Mouse (Mus musculus) MN1 (cell line): ENCODE measurements at regions not wholly inside any gene's neighbourhood (a gene's known extent, or its start where the extent isn't known, plus 50 kb on each side); places are given as distances from the start of the nearest gene placed in this dataset.
"Not testable (repeated sequence)": the region's sequence is repeated elsewhere in the genome, so short reads cannot be mapped to it uniquely, and the experiment has no call there.

Experiments used
- DNase-seq: peaks from one replicate; pipeline ENCODE4 v3.0.0-alpha.2; 2016; ENCODE audit warnings: low spot score

DNA sequence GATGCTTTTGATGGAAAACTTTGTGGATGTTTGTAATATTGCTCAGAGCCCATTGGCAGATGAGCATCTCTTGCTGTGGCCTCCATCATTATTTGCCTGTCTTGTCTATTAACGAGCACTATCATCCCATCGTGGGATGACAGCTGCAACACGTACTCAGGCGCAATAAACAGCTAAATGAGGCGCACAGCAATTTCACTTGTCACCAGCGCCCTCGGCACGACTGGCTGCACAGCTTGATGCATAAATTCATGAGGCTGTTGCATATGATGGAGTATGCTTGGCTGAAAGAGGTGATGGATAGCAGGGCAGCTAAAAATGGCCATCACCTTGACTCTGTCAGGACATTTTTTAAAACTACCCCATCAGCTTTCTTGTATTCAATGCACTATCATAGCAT is 853.1 kb upstream of the Pou3f2 start:
- DNase-seq: no peak

- DNase-seq: no peak
These were observed 850.3 kb upstream of the Pou3f2 start for GRCm38 (mm10) chr4:23338481-23338880.

DNA sequence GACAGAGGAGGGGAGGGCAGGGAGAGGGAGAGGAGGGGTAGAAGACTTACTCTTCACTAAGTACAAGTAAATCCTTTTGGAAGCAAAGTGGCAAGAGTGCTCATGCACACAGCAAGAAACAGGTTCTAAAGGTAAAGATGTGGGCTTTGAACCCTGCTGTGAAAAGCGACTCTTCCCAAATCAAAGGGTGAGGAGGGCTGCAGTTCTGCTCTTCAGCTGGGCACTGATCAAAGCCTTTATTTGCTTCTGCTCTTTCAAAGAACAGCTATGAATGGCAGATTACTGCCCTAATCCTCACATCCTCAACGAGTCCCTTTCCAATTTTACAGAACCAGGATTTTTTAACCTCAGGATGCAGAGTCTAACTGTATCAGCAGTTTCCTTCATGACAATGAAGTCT is 812.5 kb upstream of the Pou3f2 start:
- DNase-seq: no peak

DNA sequence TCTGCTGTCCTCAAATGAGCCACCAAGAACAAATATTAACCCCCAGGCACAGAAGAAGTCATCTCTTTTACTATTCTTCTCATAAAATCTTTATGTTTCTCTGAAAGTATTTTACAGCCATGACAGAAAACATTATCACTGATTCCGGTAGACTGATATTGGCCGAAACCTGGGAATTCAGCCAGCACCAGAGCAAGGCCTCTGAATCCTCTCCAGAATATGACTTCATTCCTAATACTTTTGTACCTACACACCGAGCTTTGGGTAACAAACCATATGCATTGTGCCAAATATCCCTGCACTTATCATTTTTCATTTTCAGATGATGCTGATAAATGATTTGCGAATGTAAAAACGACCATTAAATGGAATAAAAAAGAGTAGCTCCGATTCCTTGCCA is 791.9 kb upstream of the Pou3f2 start:
- DNase-seq: no peak

GRCm38 (mm10) chr4:23275203-23275602 is 787.0 kb upstream of the Pou3f2 start:
- no peak for DNase-seq

DNA sequence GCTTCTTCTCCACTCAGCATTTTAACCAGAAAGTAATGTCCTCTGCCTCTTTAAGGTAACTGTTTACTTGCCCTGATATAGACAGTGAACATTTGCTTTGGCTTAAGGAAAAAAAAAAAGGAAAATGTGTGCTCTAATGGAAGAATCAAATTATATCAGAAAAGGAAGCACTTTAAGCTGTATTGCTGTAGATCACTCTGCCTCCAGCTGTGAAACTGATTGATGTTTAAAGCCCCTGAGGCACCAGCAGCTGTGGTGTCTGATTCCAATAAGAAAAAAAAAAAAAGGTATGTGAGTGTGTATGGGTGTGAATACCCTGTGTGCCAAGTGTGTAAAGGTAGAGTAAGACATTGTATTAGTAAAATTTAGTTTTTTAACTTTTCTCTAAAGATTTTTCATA is 783.8 kb upstream of the Pou3f2 start:
- DNase-seq: no peak

- DNase-seq: no peak
These were observed 772.2 kb upstream of the Pou3f2 start for GRCm38 (mm10) chr4:23260371-23260770.

- no peak for DNase-seq
These were observed 746.8 kb upstream of the Pou3f2 start for GRCm38 (mm10) chr4:23234960-23235359.

GRCm38 (mm10) chr4:23194756-23195155 is 706.6 kb upstream of the Pou3f2 start:
- DNase-seq: not testable (repeated sequence)

DNA sequence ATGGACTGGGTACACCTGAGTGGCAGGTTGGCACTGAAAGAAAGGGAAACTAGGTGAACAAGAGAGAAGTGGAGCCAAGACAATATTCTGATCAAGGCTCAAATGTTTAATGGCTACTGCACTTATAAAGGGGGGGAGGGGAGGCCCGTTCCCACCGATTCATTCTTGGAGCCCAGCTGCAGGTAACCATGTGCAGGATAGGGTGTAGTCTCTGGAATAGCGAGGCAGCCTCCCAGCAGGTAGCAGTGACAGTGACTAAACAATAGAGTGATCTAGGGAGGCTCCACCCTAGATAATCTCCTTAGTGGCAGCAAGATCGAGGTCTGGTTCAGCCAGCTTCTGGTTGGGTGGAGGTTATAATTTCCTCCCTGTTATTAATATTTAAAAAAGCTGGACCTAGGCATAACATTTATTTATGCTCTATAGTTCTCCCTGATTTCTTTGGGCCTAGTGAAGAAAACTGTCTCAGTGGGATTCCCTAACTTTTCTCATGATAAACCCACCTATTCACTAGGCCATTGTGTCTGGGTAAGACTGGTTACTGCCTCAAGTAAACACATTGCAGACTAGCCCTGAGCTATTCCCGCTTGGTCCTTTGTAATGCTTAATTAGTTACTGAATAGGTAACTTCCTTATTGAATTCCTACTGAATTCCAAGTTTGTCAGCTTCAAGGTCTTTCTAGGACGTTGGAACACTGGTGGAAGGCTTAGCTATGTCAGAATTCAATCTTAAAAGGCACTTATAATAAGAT is 705.4 kb upstream of the Pou3f2 start:
- DNase-seq: no peak

DNA sequence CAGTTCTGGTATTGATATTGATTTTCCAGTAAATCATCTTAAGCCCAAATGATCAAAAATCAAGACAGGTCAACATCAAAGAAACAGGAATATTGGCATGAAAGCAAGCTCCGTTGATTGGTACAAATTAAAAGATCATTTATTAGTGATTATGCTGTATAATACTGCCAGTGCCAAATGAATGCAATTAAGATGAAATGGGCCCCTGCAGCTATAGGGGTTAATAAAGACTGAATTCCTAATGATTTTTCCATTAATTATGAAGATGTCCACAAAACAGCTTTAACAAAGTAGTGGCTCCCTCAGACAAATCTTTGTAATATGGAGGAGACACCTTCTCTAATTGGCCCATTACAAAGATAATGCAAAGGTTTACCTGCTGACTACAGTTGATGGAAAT is 685.6 kb upstream of the Pou3f2 start:
- DNase-seq: no peak

DNA sequence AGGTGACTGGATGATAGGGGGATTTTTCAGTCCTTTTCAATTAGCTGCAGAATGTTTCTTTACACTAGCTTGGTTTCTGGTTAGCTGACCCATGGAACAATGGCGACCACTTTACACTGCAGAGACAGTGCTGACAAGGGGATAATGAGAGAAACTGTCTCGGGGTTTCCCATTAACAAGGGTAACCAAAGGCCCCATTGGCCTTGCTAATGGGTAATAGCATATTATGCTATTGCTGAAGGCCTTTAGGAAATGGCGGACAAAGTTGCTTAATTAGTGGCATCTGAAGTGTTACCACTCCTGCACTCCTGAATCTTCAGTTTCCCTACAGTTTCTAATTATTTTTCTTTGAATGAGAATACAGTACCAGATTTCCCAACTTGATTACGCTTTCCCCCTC is 685.2 kb upstream of the Pou3f2 start:
- DNase-seq: no peak

DNA sequence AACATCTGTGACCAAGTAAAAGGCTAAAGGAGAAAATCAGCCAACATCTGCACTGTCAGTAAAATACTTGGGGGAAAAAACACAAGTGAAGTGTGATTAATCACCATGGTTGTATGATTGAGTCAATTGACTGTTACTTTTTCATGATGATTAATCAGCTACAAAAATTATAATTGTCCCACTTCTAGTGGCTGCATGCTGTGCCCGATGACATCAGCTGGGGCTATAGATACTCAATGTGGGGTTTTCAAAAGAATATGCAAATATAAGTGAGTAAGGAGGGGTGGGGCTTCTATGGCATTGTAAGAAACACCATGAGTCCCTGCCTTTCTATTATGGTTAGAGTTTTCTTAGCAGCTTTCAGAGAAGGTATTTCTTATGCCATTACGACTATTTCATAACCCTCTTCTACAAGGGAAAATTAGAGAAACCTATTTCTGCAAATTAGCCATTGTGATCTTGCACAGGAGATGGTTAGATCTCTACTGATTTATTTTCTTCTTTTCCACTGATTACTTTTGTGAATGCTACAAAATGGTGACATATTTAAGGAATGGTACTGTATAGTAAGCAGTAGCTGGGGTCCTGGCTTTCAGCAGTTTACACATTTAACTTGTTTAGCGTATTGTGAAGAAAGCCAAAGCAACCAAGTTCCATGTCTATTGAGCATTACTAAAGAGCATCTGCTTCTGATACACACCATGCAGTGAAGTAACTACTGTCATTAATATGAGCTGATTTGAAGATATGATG is 660.1 kb upstream of the Pou3f2 start:
- DNase-seq: no peak

DNA sequence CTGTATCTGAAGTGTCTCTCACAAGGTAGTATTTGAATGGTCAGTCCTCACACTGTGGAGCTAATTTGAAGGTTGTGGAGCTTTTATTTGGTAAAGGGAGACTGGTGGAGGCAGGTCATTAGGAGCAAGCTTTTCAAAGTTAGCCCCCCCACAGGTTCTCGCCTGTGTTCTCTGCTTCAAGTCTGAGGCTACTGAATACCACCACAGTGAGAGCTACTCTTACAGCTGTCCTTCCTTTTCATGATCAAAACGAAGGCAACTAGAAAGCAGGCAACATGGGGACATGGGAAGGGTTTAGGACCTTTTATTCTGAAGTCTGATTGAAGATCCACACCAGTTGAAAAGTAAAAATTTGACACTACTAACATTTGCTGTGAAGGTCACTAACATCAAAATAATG is 645.2 kb upstream of the Pou3f2 start:
- DNase-seq: no peak

GRCm38 (mm10) chr4:23101452-23101851 is 613.3 kb upstream of the Pou3f2 start:
- DNase-seq: peak; percentile 22

DNA sequence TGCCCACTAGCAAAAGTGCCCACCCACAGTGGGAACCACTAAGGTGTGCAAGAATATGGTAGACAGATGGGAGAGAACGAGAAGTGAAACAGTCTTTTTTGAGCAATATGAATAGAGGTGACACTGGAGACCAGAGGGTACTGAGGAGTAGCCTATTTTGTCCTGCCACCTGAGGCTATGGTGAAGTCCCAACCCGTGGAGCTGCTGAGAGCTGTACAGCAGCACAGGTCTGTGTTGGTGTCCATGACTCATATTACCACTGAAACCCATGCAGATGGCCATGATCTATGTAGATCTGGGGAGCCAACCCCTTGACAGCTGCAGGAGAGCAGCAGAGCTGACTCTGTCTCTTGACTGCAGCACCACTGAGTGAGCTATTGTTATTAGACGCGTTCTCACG is 591.4 kb upstream of the Pou3f2 start:
- DNase-seq: no peak

DNA sequence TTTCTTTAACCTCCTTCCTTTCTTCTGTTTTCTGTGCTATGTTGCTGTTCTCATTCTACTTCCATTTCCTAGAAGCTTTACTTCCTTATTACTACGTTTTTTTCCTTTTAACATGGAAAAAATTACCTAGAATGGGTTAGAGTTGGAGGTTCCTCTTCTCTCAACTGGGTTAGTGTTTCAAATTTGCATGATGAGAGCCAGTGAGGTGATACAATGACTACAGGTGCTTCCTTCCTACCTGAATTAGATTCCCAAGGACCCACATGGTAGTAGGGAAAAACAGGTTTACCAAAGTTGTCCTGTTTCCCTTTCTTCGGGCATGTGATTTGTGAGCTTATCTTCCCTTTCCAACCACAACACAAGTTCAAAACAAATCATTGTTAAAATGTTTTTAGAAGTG is 589.4 kb upstream of the Pou3f2 start:
- no peak for DNase-seq

DNA sequence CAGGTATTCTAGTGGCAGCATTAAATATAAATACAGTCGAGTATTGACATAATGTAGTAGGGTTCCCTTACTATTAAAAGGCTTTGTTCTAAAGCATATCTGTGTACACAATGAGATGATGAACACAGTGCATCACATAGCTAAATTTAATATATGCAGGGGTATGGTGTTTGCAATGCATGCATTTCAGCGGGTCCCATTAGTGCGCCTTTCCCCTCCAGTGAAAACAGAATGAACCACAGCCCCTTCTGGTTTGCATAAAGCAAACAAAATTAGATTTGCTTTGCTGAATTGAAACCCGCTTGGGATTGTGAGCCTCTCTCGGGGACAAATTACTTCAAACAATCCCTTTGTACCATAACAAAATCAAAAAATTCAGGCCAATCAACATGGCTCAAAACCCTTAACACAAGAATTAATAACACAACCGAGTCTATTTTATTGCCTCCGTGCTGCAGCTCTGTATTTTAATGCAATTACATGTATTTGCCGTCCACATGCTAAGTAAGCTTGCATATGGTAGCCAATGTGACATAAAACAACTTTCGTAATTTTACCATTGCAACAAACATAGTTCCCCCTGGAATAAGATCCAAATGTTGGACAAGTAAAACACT is 562.6 kb upstream of the Pou3f2 start:
- no peak for DNase-seq

GRCm38 (mm10) chr4:23037784-23038183 is 549.6 kb upstream of the Pou3f2 start:
- DNase-seq: no peak

DNA sequence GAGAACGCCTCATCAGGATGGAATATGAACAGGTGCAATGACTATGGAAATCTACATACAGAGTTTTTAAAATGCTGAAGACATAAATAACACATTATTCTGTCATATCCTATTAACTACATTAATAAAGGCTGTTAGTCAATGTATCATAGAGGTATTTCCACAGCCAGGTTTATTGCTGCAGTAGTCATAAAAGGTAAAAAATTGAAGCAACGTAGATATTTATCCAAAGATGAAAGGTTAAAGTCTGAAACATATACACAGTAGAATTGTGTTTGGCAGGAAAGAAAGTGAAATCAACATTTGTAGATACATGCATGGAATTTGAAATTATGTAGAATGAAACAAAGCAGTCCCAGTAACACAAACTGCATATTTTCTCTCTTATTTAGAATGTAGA is 543.1 kb upstream of the Pou3f2 start:
- DNase-seq: no peak

DNA sequence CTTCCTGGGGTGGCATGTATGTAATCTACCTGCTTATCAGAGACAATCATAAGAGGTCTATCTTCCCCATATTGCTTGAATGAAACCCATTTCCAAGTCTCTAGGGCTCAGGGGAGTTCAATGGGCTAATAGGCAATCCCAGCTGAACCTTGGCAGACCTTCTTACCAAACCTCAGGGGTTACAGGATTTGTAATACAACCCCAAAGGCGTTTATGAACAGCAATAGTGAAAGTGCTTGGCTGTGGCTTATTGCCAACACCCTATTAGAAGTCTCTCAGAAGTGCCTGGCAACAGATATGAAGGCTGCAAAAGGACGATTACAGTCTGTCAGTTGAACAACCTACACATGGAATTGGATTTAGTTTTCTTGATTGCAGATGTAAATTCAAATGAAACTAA is 534.0 kb upstream of the Pou3f2 start:
- DNase-seq: no peak

DNA sequence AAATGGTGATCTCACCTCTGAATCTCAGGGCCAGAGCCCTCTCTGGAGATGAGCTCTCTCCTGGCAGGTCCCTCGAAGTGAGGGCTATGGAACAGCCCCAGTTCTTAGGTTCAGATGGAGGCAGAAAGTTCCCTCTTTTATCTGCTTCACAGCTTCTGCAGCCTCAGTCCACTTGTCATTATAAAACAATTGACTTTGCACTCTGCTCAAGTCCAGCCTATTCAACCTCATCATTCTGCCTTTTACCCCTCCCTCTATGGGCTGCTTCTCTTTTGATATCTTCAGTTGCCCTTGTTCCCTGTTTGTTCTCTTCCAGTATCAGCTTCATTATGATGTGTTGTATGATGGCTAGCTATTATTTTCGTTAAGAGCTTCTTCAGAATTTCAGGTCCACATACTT is 522.2 kb upstream of the Pou3f2 start:
- DNase-seq: no peak

GRCm38 (mm10) chr4:23009196-23009595 is 521.0 kb upstream of the Pou3f2 start:
- not testable (repeated sequence) for DNase-seq
